Mouse (Mus musculus) hindbrain, embryonic 10.5 days (tissue): ENCODE data around the gene Myo18b. TPM values are rescaled to one million over a fixed set of nuclear protein-coding genes. Genes with fewer than 3 reads are reported as not detected.

ENCODE experiments used
- DNase-seq: peaks from one replicate; pipeline ENCODE4 v3.0.0-alpha.2; 2017; ENCODE audit warnings: low spot score
- H3K27ac ChIP-seq: fragments of 300-500 bp; sonication (generic); 2 replicates; pipeline ENCODE4 v1.5.1; 2016; ENCODE audit warnings: mild to moderate bottlenecking, moderate library complexity
- H3K27me3 ChIP-seq: fragments of 300-500 bp; sonication (generic); 2 replicates; pipeline ENCODE4 v1.6.1; 2016; ENCODE audit warnings: mild to moderate bottlenecking; ENCODE audit not compliant: poor library complexity, insufficient read depth, severe bottlenecking
- H3K36me3 ChIP-seq: fragments of 300-500 bp; sonication (generic); 2 replicates; pipeline ENCODE4 v1.6.1; 2016; ENCODE audit warnings: mild to moderate bottlenecking, moderate library complexity
- H3K4me1 ChIP-seq: fragments of 300-500 bp; sonication (generic); replicated peaks from 2 replicates; pipeline ENCODE4 v1.6.1; 2016; ENCODE audit warnings: mild to moderate bottlenecking
- H3K4me3 ChIP-seq: fragments of 300-500 bp; sonication (generic); 2 replicates; pipeline ENCODE4 v1.5.1; 2016; ENCODE audit warnings: mild to moderate bottlenecking, moderate library complexity
- H3K9me3 ChIP-seq: fragments of 300-500 bp; sonication (generic); 2 replicates; pipeline ENCODE4 v1.6.1; 2016; ENCODE audit warnings: mild to moderate bottlenecking, moderate library complexity
- WGBS: fragments of 180-500 bp; shearing (Covaris S2); methylation state at CpG from one replicate; pipeline ENCODE4 v1.1.7; 2016; 5-methylcytosine and 5-hydroxymethylcytosine counted together
- polyA plus RNA-seq: library from polyadenylated mRNA; unstranded; fragments of >200 nt; fragmentation: Nextera tagmentation; extraction: Ambion mirVana; gene quantifications from 2 replicates; pipeline ENCODE4 v1.2.1, GENCODE M21; 2016

The Myo18b gene
- 0.30 and 0.65 TPM in 2 replicates for polyA plus RNA-seq

DNA sequence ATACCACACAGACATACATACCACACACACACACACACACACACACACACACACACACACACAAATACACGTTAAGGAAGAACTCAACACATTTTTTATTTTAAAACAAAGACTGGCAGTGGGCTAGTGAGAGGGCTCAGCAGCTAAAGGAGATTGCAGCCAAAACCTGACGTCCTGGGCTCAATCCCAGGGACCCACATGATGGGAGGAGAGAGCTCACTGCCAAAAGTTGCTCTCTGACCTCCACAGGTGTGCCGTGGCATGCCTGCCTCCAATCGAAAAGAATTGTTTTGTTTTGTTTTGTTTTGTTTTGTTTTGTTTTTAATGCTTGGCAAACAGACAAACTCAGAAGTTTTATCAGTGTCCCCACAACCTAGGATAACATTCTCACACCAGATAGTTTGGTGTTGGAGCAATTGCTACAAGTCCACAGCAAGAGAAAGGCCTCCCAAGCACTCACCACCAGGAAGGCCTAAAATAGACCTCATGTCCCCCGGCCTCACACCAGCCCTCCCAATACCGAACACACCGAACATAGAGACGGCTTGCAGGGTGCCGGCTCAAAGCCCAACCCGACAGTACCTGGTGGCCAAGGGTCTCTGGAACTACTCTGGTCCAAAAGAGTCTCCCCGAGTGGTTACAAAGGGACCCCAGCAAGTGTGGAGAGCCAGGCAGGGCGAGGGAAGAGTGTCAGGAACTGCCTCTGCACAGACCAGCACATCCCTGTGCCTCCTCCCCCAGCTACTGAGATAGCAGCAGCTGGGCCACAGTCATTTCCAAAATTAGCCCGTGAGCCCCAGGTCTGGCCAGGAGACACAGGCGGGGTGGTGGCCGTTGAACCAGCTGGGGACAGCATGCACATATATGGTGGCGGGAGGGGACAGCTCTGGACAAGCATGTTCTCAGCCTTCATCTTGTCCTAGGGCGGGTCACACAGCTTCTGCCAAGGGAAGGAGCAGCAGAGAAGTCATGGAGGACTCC lies at the start of gene Myo18b:
Gene Myo18b, minus strand, starts transcription at position 689 of the 981 bp plus-strand sequence.
- Histone ChIP-seq H3K36me3 (no peaks in the 10 kb centered on the region), H3K4me1 (peaks cover 16% of the 10 kb centered on the region; the same call in 1 of the 2 replicates), H3K9me3 (0 out of 2 replicates have a peak, but pooled peaks cover 2% of the 10 kb centered on the region), H3K27ac (peak within 1 kb of the TSS; percentile 57; the same call in 1 of the 2 replicates), H3K27me3 (no peaks in the 10 kb centered on the region), H3K4me3 (no peak within 1 kb of the TSS)
- WGBS = 80% methylated on average over 17 of the region's 17 CpGs
- DNase-seq = no peak

DNA sequence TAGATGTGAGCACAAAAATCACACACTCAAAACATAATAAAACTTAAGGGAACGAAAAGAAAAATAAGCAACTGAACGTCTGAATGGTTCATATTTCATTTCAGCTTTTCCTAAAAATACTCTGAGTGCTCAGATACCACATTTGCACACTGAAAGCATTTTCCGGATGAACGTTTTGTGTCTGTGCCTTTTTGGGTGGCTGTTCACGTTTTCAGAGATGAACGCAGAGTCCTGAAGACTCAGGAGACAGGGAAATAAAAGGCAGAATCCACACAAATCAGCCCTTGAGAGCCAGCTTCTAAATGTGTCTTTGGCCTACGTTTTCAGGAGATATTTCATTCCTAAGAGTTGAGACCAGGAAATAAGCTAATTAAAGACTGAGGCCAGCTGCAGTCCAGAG lies 49.8 kb upstream of the Myo18b start:
- DNase-seq = no peak
- no peak overlapping the region for H3K4me3 ChIP-seq
- H3K27me3 ChIP-seq = no peaks in the 10 kb centered on the region
- peaks cover 11% of the 10 kb centered on the region; the same call in 1 of the 2 replicates for H3K4me1 ChIP-seq
- H3K9me3 ChIP-seq = no peaks in the 10 kb centered on the region
- no peak overlapping the region for H3K27ac ChIP-seq
- peaks cover 8% of the 10 kb centered on the region for H3K36me3 ChIP-seq
- 86% methylated on average over 7 of the region's 7 CpGs for WGBS

- no peak overlapping the region for H3K4me3 ChIP-seq
- H3K27me3 ChIP-seq = no peaks in the 10 kb centered on the region; the same call in 1 of the 2 replicates
- H3K9me3 ChIP-seq = no peaks in the 10 kb centered on the region
- no peak for DNase-seq
- H3K4me1 ChIP-seq = peaks cover 13% of the 10 kb centered on the region; the same call in 1 of the 2 replicates
- H3K27ac ChIP-seq = peak overlapping the region; percentile 56; the same call in 1 of the 2 replicates
- WGBS = 72% methylated on average over 7 of the region's 7 CpGs
- H3K36me3 ChIP-seq = peaks cover 8% of the 10 kb centered on the region
These were observed 46.1 kb upstream of the Myo18b start for GRCm38 (mm10) chr5:112942244-112942643.

DNA sequence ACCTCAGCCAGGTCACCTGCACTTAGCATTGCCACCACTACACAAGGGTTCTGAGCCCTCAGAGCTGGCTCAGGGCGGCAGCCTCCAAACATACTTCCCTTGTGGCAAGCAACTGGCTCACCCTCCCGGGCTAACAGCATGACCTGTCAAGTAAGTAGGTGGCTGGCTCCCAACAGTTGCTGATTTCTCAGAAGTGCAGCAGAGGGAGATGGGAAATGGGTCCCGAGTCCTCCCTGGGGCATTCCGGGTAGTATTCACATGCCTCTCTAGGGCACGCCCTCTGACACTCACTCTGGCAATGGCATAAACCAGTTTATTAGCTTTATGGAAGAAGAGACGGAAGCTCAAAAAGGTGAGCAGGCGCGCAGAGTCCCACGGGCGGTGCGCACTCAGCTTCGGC lies 44.8 kb upstream of the Myo18b start:
- no peak for DNase-seq
- WGBS = 95% methylated on average over 12 of the region's 12 CpGs
- H3K4me1 ChIP-seq = peaks cover 15% of the 10 kb centered on the region; the same call in 1 of the 2 replicates
- no peak overlapping the region for H3K4me3 ChIP-seq
- no peak overlapping the region for H3K27ac ChIP-seq
- H3K36me3 ChIP-seq = peaks cover 8% of the 10 kb centered on the region
- H3K27me3 ChIP-seq = no peaks in the 10 kb centered on the region; the same call in 1 of the 2 replicates
- H3K9me3 ChIP-seq = no peaks in the 10 kb centered on the region

- Histone ChIP-seq H3K4me1 (peaks cover 19% of the 10 kb centered on the region), H3K9me3 (no peaks in the 10 kb centered on the region), H3K27me3 (no peaks in the 10 kb centered on the region; the same call in 1 of the 2 replicates), H3K36me3 (peaks cover 6% of the 10 kb centered on the region), H3K27ac (no peak overlapping the region), H3K4me3 (no peak overlapping the region)
- 86% methylated on average over 10 of the region's 10 CpGs for WGBS
- DNase-seq = no peak
These were observed 40.5 kb upstream of the Myo18b start for GRCm38 (mm10) chr5:112936632-112937031.

- no peaks in the 10 kb centered on the region for H3K36me3 ChIP-seq
- WGBS = 94% methylated on average over 8 of the region's 8 CpGs
- H3K27me3 ChIP-seq = no peaks in the 10 kb centered on the region; the same call in 1 of the 2 replicates
These were observed 39.3 kb upstream of the Myo18b start for GRCm38 (mm10) chr5:112935436-112935835.

GRCm38 (mm10) chr5:112932878-112933567 lies 36.9 kb upstream of the Myo18b start:
- Histone ChIP-seq H3K4me1 (peaks cover 22% of the 10 kb centered on the region), H3K27me3 (no peaks in the 10 kb centered on the region), H3K4me3 (no peak overlapping the region), H3K9me3 (no peaks in the 10 kb centered on the region), H3K36me3 (no peaks in the 10 kb centered on the region), H3K27ac (no peak overlapping the region)
- DNase-seq = no peak
- 86% methylated on average over 11 of the region's 11 CpGs for WGBS

More at GRCm38 (mm10) chr5:112935436-112935835, 39.3 kb upstream of the Myo18b start:
- H3K9me3 ChIP-seq = no peaks in the 10 kb centered on the region
- H3K4me1 ChIP-seq = peaks cover 16% of the 10 kb centered on the region
- no peak overlapping the region for H3K27ac ChIP-seq
- H3K4me3 ChIP-seq = no peak overlapping the region
- DNase-seq = no peak

- Histone ChIP-seq H3K4me3 (no peak overlapping the region), H3K27me3 (no peaks in the 10 kb centered on the region), H3K36me3 (no peaks in the 10 kb centered on the region), H3K27ac (0 out of 2 replicates have a peak overlapping the region, but pooled peaks have one; percentile 1), H3K9me3 (no peaks in the 10 kb centered on the region), H3K4me1 (peaks cover 28% of the 10 kb centered on the region)
- no peak for DNase-seq
- WGBS = 85% methylated on average over 5 of the region's 5 CpGs
These were observed 35.7 kb upstream of the Myo18b start for GRCm38 (mm10) chr5:112931901-112932300.

- H3K4me1 ChIP-seq = peaks cover 28% of the 10 kb centered on the region
- H3K36me3 ChIP-seq = no peaks in the 10 kb centered on the region
- H3K27ac ChIP-seq = no peak overlapping the region
- 48% methylated on average over 10 of the region's 10 CpGs for WGBS
- no peak overlapping the region for H3K4me3 ChIP-seq
- H3K27me3 ChIP-seq = no peaks in the 10 kb centered on the region
- DNase-seq = no peak
- no peaks in the 10 kb centered on the region for H3K9me3 ChIP-seq
These were observed 32.2 kb upstream of the Myo18b start for GRCm38 (mm10) chr5:112928201-112928881.

DNA sequence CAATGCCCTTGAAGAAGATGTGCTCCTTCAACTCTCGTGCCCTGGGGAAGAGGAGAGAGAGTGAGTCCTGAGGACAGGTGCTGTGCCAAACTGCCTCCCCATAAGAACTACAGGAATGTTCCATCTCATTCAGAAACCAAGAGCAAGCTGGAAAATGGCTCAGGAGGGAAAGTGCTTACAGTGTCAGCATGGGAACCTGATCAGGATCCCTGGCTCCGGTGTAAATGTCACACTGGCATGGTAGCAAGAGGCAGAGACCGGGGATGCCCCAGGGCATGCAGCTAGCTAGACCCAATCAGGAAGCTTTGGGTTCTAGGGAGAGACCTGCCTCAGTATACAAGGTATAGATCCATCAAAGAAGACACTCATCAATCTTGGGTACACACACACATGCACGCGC lies 29.3 kb upstream of the Myo18b start:
- H3K4me3 ChIP-seq = no peak overlapping the region
- 95% methylated on average over 5 of the region's 5 CpGs for WGBS
- no peaks in the 10 kb centered on the region for H3K36me3 ChIP-seq

GRCm38 (mm10) chr5:112924806-112925205 lies 28.6 kb upstream of the Myo18b start:
- no peaks in the 10 kb centered on the region for H3K36me3 ChIP-seq
- no peak overlapping the region for H3K27ac ChIP-seq
- H3K4me3 ChIP-seq = no peak overlapping the region
- no peak for DNase-seq
- peaks cover 26% of the 10 kb centered on the region for H3K4me1 ChIP-seq
- WGBS = 96% methylated on average over 8 of the region's 8 CpGs
- no peaks in the 10 kb centered on the region for H3K27me3 ChIP-seq
- H3K9me3 ChIP-seq = no peaks in the 10 kb centered on the region

More for the DNA sequence above, 29.3 kb upstream of the Myo18b start:
- Histone ChIP-seq H3K27me3 (no peaks in the 10 kb centered on the region), H3K9me3 (no peaks in the 10 kb centered on the region), H3K4me1 (peaks cover 26% of the 10 kb centered on the region), H3K27ac (no peak overlapping the region)
- no peak for DNase-seq

DNA sequence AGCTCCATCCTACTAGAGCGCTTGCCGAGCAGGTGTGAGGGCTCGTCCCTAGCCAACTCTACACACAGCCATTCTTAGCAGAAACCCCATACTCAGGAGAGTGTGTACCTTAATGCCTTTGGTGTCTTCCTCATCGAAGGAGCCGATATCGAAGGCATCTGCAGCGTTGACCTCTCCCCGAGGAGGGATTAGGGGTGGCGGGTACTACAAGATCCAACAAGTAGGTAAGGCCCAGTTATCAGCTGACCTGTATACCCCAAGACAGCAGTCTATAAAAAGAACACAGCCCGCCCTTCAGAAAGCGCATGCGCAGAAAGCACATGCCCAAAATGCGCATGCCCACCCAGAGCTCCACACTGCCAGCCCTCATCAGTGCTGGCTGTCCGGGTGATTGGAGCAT lies 27.7 kb upstream of the Myo18b start:
- peaks cover 26% of the 10 kb centered on the region for H3K4me1 ChIP-seq
- H3K9me3 ChIP-seq = no peaks in the 10 kb centered on the region
- H3K4me3 ChIP-seq = no peak overlapping the region
- 94% methylated on average over 14 of the region's 14 CpGs for WGBS
- DNase-seq = no peak
- H3K36me3 ChIP-seq = no peaks in the 10 kb centered on the region
- H3K27ac ChIP-seq = no peak overlapping the region
- no peaks in the 10 kb centered on the region for H3K27me3 ChIP-seq
